Mouse (Mus musculus) heart, adult 9 months (tissue): ENCODE data around the gene Fastkd5.
A peak's percentile ranks its signal among the peaks of the same experiment; 100 is the strongest.
"Not testable (repeated sequence)": the region's sequence is repeated elsewhere in the genome, so short reads cannot be mapped to it uniquely, and the experiment has no call there.

Source experiments
- DNase-seq, 2 experiments: peaks; one replicate each; pipeline ENCODE4 v3.0.0; 2022; ENCODE audit warnings: low spot score in 2 of 2

Gene Fastkd5

DNA sequence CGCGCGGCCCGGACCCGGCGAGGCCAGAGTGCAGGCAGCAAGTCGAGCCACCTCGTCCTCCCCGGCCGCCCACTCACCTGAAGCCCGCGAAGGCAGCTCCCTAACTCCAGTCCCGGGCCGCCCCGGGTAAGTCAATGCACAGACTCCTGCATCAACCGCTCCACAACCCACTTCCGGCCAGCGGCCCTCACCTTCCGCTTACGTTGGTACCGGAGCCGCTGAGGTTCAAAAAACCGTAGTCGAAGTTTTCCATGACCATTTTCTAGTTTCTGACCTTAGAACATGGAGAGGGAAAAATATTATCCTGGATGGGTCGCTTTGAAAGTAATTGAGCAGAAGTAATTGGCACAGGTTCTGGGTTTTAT is at the start of gene Fastkd5, which contains the start of gene Ubox5:
TSS of gene Fastkd5 (minus strand) at position 189 of the 365 bp plus-strand sequence.
TSS of gene Ubox5 (minus strand) at position 200 of the 365 bp plus-strand sequence.
- DNase-seq: peak; percentile 82 to 91

DNA sequence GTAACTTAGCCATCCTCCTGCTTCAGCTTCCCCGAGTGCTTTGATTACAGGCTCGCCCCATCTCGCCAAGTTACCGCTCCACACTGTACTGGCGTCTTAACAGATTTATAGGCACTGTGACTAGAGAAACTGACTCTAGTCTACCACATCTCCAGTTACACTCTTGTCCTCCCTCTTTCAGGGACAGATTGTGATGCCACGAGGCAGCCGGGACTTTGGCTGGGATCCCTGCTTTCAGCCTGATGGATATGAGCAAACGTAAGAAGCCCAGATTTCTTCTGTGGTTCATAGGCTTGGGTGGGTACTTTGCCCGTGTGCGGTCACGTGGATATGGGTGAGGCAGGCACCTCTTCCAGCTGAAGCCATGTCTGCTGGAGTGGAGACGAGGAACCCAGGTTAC is 49.3 kb upstream of the Fastkd5 start:
- DNase-seq: no peak

DNA sequence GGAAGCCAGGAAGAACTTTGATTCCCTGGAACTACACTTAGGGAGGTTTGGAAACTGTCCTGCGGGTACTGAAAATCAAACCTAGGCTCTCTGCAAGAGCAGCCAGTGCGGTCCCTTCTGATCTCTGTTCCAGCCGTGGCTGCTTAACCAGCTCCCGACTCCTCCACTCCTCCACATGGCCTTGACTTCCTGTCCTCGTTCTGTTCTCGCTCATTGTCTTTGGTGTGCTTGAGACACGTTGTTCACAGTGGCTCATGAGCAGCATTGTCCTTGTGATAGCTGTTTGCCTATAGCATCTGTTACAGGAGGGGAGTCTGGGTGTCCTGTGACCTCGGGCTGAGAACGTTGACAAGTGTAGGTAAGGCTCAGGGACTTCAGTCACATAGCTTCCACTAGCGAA is 47.4 kb upstream of the Fastkd5 start:
- no peak for DNase-seq

DNA sequence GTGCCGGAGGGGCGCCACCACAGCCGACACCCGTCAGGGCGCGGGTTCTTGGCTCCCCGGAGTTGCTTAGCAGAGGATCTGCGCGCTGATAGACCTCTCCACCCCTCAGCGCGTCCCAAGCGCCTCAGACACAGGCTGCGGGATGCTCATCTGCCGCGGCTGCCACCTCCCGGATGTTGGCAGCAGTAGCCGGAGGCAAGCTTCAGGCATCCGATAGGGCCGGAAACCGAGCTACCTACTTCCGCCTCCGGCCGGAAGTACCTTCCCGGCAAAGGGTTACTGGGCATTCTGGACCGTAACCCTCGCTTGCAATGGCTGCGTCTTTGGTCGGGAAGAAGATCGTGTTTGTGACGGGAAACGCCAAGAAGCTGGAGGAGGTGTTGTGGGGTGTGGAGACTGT is 37.7 kb upstream of the Fastkd5 start, which contains the start of gene Itpa:
TSS of gene Itpa (plus strand) at position 52 of the 400 bp plus-strand sequence.
- DNase-seq: peak; percentile 87 to 90

DNA sequence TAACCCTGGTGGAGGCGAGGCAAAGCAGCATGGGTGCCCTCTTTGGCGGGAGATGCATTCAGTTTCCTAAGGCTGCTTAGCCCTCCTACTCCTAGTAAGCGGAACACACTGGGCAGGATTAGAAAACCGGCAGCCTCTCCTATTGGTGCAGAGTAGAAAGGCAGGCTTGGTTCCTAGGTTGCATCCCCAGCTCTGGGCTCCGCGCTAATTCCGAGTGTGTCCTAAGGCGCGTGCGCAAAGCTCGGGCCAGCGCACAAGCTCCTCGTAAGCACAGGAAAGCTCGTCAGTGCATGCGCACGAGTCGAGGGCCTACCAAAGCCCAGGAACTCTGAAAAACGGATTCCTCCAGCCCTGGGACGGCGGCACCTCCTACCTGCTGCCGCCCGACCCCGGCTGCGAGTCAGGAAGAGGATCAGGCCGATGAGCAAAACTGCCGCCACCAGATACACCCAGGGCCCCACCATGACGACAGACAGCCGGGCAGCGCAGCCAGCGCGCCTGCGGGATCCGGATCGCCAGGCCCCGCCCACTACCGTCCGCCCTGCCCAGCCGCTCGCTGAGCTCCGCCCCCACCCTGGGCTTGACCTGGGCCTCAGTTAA is 34.4 kb upstream of the Fastkd5 start, which contains the start of gene Ddrgk1:
TSS of gene Ddrgk1 (minus strand) at position 558 of the 600 bp plus-strand sequence.
- peak; percentile 95 to 96 for DNase-seq

DNA sequence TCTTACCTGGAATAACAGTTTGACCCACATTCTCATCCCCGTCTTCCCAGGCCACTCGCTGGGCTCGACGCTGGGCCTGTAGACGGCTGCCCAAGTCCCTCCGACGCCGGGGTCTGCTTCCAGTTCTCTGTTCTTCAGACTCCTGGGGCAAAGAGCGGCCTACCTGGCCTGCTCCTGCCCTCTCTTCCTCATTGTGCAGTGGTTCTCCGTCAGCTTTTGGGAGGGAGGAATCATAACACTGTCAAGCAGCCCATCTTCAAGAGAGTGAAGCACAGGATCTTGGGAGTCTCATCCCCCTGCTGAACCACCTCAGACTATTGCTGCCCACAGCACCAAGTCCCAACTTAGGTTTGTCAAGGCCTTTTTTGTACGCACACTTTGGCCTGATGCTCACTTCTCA is 33.5 kb upstream of the Fastkd5 start:
- no peak for DNase-seq

DNA sequence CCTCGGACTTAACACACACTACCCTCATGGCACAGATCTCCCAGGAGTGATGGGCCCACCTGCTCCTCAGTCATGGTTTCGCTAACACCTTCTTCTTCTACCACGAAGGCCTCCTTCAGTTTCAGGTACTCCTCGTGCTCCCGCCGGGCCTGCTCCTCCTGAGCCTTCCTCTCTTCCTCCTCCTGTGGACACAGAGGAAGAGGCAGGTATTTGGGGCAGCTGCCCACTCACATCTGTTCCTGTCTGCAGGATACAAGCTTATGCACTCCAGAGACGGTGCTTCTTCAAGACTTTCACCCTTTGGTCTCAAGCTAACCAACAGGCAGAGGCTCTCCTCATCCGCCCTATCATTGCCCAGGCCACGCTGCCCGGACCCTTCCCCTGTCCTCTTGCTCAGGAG is 28.7 kb upstream of the Fastkd5 start:
- DNase-seq: no peak

DNA sequence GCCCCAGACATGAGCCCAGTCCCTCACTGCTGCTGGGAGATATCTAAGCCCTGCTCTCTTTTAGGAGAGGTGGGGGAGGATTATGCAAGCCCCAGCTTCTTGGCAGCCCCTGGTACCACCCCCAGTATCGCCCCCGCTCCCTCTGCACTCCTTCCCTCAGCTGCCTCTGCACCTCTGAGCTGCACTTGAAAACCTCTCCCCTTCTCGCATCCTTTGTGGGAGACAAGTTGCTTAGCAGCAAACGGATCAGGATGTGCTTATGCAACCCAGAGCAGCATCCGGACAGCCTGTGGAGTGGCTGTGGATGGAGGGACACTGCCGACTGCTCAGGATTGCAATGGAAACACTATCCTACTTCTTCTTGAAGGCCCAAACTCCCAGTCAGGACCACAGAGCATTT is 27.7 kb upstream of the Fastkd5 start:
- DNase-seq: no peak

DNA sequence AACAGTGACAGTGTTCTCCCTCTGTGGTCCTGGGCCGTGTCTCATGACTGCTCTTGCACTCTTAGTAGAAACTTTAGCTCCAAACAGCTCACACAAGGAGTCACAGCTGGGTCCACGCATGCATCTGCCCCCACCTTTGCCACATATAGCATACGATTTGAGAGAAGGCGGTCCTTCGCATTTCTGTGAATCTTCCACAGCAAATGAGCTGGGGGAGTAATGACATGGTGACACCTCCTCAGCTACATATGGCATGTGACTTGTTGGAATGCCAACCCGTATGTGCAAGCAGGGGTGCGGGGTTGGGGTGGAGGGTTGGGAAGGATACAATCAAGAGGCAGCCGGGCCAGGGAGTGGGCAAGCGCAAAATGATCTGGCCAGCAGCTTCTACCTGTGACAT is 26.7 kb upstream of the Fastkd5 start:
- DNase-seq: no peak

DNA sequence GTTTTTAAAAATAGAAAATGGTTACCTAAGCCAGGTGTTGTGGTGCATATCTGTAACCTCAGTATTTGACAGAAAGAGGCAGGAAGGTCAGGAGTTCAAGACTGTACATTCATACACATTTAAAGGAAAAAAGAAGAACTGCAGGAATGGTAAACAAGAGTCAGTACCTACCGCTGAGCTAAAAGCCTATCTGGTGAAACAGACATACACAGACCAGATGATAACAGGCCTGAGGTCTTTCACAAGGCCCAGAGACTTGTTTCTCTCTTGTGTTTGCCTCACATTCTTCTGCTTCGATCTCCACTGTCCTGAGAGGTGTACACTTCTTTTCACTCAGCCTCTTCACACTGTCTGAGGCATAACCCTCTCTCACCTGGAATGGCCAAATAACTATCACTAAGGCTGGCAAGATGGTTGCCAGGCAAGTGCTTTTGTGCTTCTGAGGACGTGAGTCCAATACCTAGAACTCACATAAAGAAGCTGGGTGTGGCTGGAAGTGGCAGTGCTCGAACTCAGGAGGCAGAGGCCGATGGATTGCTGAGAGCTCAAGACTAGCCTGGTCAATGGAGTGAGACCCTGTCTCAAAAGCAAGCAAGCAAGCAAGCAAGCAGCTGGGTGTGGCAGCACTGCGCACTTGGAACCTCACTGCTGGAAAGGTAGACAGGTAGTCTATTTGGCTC is 26.0 kb upstream of the Fastkd5 start:
- DNase-seq: no peak

DNA sequence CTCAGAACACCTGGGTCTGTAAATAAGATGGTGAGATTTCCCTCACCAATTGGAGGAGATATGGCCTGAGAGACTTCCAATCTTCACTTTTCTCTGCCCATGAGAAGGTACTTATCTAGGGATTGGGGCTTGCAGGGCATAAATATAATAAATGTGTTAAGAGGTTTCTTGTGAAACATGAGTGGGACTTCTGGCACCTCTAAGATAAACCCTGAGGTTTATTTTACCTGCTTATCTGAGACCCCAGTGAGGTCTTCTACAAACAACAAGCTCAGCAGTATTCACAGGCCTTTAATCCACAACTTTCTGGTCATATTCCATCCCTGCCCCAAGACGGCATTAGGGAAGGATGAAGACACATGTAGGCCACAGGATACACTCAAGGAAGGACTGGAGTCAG is 23.9 kb upstream of the Fastkd5 start:
- no peak for DNase-seq

DNA sequence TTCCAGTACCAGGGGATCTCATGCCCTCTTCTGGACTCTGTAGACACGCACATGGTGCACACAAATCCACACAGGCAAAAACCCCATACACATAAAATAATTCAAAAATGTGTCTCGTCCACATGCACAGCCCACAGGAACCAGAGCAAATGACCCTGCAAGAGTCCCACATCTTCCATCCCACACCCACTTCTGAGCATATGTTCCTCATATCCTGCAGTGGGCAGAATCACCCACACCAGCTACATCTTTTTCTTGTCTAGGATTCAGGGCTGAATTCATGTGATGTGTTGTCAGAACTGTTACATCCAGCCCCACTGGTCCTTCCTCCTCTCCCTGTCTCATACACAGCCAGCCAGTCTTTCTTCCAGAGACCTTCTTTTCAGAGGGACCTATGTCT is 23.5 kb upstream of the Fastkd5 start:
- no peak for DNase-seq

DNA sequence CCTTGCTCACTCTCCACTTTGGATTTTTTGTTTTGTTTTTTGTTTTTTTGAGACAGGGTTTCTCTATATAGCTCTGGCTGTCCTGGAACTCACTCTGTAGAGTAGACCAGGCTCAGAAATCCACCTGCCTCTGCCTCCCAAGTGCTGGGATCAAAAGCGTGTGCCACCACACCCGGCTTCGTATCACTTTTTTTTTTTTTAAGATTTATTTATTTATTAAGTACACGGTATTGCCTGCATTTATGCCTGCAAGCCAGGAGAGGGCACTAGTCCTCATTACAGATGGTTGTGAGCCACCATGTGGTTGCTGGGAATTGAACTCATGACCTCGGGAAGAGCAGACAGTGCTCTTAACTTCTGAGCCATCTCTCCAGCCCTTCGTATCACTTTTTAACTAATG is 19.2 kb upstream of the Fastkd5 start:
- DNase-seq: not testable (repeated sequence)

DNA sequence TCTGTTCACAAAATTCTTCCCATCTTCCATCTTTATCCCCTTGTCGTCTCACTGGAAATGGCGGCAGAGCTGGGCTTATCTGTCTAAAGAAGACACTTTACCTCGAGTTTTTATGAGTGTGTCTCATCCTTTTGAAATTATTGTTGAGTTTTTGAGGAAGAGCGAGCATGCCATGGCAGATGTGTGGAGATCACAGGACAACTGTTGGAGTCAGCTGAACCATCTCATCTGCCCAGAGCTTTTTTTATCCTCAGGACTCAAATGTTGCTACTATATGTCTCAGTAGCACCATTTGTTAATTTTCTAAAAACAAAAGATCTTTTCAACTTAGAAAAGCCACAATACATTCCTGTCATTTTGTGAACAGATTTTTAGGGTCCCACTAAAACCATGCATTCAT is 15.4 kb upstream of the Fastkd5 start:
- no peak for DNase-seq

DNA sequence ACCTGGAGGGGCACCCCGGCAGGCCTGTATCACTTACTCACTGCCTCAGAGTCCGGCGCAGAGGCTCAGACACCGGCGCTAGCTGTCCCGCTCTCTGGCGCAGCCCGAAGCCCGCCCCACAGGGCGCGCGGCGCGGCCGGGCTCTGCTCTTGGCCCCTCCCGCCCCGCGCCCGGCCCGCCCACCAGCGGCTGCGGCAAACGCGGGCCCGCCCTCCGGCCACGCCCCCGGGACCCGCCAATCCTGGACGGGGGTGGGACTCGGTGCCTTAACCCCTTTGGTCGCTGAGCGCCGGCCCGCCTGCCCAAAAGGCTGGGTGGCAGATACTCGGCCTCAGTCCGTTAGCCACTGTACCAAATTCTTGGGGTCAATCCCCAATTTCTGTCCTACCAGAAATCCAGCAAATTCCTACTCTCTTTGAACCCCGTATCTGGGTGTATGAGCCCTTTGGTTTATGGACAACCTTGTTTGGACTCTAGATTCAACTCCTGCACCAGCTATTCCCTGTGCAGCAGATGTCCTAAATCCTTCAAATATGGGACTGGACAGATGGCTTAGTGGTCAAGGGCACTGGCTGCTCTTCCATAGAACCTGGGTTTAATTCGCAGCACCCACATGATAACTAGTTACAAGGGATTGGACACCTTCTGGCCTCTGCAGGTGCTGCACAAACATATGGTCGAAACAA is 13.0 kb upstream of the Fastkd5 start, which contains the start of gene Lzts3:
TSS of gene Lzts3 (minus strand) at position 120 of the 686 bp plus-strand sequence.
- DNase-seq: peak; percentile 90 to 91

DNA sequence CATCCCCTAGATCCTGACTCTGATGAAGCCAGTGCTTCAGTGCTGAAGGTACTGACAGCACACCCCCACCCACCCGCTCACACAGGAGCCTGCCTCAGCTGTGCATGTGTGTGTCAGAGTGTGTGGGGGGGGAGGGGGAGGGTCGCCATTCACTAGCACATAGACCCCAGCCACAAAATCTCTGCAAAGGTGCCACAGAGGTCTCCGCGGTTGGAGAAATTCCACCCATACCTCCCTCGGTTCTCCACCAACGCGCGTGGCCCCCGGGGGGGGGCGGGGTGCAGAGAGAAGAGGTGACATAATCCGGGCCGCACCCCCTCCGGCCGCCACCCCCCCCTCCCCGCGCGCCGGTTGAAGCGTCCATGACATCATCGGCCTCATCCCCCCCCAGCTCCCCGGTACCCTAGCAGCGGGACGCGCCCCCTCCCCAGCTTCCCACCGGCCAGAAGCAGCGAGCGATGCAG is 12.4 kb upstream of the Fastkd5 start:
- no peak for DNase-seq

DNA sequence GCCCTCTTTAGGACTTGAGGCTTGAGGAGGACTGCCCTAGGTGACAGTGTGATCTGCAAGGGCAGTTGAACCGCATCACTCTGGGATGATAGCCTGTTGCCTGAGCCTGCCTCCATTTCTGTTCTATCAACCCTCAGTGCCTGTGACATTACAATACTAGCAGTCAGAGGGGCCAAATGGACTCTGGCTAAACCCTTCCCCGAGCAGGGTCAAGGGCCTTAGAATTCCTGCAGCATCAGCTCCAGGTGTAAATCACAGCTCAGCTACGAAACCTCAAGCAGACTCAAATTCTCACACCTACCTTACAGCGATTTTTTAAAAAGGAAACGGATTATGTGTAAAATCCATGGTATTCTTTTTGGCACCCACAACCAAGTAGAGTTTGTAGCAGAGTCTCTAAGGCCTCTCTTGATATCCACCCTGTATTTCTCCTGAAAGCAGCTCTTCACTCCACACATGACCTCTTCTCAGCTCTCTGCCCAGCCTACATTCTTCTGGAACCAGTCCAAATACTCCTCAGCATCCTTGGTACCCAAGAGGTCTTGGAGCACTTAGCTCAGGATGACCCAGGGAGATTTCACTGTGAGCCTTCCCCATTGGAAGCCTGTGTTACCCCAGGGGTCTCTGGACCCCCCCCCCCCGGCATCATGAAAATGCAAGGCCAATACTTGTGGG is 11.7 kb upstream of the Fastkd5 start:
- DNase-seq: no peak

DNA sequence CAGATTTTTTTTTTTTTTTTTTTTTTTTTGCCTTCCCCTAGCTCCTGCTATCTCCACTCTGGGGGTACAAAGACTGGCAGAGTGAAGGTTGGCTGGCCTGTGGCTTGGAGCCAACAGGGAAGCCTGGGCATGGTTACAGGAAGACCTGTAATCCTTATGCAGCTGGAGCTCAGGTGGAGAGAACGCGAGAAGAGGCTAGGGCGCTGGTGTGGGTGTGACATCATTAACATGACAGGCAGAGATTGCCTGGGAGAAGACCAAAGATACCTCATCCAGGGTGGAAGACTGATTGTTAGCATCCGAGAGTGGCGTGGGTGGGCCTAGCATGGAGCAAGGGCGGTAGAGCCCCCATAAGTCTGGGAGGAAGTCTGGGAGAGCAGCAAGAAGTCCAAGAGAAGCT is 9.4 kb upstream of the Fastkd5 start:
- no peak for DNase-seq

DNA sequence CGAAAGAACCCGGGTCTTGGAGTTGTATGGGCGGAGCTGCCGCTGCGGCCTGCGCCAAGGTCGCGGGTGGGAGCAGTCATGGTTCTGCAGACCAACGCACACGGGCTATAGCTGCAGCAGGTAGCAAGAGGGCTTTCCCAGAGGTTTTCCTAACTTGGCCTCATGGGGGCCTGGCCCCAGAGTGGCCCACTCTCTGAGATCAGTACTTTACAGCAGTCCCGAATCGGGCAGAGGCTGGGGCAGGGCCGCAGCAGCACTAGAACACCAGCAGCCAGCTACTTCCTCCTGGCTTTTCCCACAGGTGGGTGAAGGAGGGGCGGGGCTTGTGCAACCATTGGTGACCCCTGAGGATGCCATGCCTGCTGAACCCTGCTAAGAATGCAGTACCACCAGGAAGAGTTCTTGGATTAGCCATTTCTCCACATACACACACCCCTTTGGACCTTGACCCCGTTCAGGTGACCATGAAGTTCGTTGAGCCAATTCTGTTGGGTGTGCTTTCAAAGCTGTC is 8.3 kb upstream of the Fastkd5 start:
- no peak for DNase-seq

DNA sequence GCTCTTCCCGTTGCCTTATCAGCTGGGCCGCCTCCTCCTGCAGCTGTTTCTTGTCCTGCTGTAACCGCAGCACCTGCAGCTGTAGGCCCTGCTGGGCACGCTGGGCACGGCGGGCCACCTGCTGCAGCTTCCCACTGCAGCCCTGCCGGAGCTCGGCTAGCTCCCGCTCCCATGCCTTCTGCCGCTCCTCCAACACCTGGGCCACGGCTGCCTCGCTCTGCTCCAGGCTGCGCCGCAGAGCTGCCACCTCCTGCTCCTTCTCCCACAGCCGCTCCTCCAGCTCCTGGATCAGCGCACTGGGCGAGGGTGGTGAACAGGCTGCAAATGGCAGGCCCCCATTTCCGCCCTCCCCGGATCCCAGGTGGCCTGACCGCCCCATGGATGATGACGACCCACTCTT is 6.0 kb upstream of the Fastkd5 start:
- no peak for DNase-seq

DNA sequence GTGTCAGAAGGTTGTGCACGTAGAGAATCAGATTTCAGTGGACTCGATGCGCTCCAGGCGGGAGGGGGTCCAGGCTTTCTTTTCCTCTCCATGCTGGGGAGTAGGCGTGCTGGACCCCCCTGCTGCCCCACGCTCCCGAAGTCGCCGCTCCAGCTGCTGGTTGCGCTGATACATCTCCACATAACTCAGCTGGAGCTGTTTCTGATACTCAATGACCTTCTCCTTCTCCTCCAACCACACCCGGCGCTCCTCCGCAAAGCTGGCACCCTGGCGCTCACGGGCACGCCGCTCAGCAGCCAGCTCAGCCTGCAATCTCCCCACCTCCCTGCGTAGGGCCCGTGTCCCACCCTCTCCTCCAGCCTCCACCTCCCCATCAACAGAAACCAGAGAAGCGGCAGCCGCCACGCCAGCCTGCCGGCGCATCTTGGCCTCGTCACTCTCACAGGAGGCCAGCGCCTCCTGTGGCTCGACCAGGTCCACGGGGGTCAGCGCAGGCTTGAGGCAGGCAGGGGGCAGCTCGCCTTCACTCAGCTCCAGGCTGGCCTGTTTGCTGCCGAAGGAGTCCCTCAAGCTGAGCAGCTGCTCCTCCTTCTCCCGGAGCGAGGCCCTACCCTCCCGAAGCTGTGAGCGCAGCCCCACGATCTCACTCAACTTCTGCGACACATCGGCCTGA is 5.0 kb upstream of the Fastkd5 start:
- no peak for DNase-seq
